Mouse (Mus musculus) left cerebral cortex, postnatal 25 days (tissue): ENCODE data around the gene Tekt1. TPM values are rescaled to one million over a fixed set of nuclear protein-coding genes. Genes with fewer than 3 reads are reported as not detected.

Experiments
- DNase-seq, 2 experiments: peaks; one replicate each; pipeline ENCODE4 v3.0.0; 2022; ENCODE audit warnings: low spot score in 2 of 2, mixed read lengths in 1 of 2
- intact Hi-C: fragments of 180-260 bp; cut with DNase I; formaldehyde crosslinking; loops from one replicate; pipeline ENCODE4 v1.15.1; 2025
- microRNA-seq, 2 experiments: library from miRNA; unstranded; fragments of <30 nt; microRNA quantifications; one replicate each; pipeline ENCODE4 v1.2.0; 2022
- total RNA-seq, 2 experiments: library from RNA; stranded (reverse); gene quantifications; 2 replicates each; pipeline ENCODE4 v1.2.3; 2021

Tekt1 gene
- total RNA-seq, 2 experiments from 2014 or later = 2.1 to 2.6 TPM

DNA sequence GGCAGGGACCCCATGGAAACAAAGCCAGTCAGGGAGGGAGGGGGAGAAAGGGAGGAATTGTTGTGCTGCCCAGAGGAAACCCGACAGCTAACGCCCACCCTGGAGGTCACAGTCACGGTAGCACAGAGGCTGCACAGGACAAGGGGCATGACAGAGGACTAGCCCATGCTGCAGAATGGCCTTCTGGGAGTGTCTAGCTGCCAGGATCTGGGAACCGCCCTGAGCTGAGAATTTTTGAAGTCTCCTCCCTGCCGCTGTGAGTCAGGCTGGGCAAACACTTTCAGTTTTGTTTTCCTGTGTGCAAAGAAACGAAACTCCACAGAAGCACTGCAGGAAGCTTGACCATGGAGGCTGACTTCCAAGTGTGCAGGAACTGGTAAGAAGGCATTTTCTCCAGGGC, 60.9 kb downstream of the Tekt1 start, which contains the start of gene Xaf1:
Gene Xaf1, plus strand, starts transcription at position 296 of the 400 bp plus-strand sequence.
- intact Hi-C loops = no loop called here

More for the DNA sequence above, 60.9 kb downstream of the Tekt1 start, which contains the start of gene Xaf1:
- DNase-seq = peak; percentile 12 to 37

Small RNA genes lying within 50 kb of the gene (microRNA-seq; reads per million reads assigned to microRNA genes)
- gene Mir6338 = 0 reads per million in 2 experiments

Other genes with a start within 250 kb of the Tekt1 start
- 10 to 100 TPM; 72.4 to 78.6 TPM for gene Pitpnm3, start 226.7 kb downstream of the Tekt1 start, total RNA-seq
- 10 to 100 TPM; 11.9 to 13.5 TPM for gene Gm43951, start 155.6 kb downstream of the Tekt1 start, total RNA-seq
- 10 to 100 TPM; 29.7 to 30.1 TPM for gene 4933427D14Rik, start 155.0 kb downstream of the Tekt1 start, total RNA-seq
- gene Txndc17, start 154.9 kb downstream of the Tekt1 start, total RNA-seq = 10 to 100 TPM; 30.6 to 32.3 TPM
- gene Med31, start 146.8 kb downstream of the Tekt1 start, total RNA-seq = 10 to 100 TPM; 12.1 to 15.9 TPM
- 10 to 100 TPM; 18.0 to 19.6 TPM for gene Slc13a5, start 95.2 kb downstream of the Tekt1 start, total RNA-seq
- 1 to 10 TPM; 3.9 TPM for gene Xaf1, start 60.8 kb downstream of the Tekt1 start, total RNA-seq
- not detected for gene Fbxo39, start 48.0 kb downstream of the Tekt1 start, total RNA-seq
- 1 to 10 TPM in 1 of 2 experiments, under 1 TPM in 1; 0.96 to 1.4 TPM for gene Smtnl2, start 49.3 kb upstream of the Tekt1 start, total RNA-seq
- gene Ggt6, start 73.1 kb upstream of the Tekt1 start, total RNA-seq = not detected
- 10 to 100 TPM; 49.4 to 54.6 TPM for gene Mybbp1a, start 78.9 kb upstream of the Tekt1 start, total RNA-seq
- gene Spns2, start 127.5 kb upstream of the Tekt1 start, total RNA-seq = 10 to 100 TPM; 58.0 to 58.3 TPM
- gene Spns3, start 188.1 kb upstream of the Tekt1 start, total RNA-seq = under 1 TPM; 0.25 to 0.34 TPM
- 10 to 100 TPM; 54.5 to 55.3 TPM for gene Ube2g1, start 244.8 kb upstream of the Tekt1 start, total RNA-seq